Mouse (Mus musculus) limb, embryonic 12.5 days (tissue): ENCODE data around the gene Mrpl16. TPM values are rescaled to one million over a fixed set of nuclear protein-coding genes. Genes with fewer than 3 reads are reported as not detected.

Experiments used
- ATAC-seq: fragments of 200-750 bp; cut with Nextera tagmentation; 2 replicates; pipeline ENCODE4 v1.8.0; 2017; ENCODE audit warnings: low read depth, moderate TSS enrichment; ENCODE audit not compliant: insufficient number of reproducible peaks, insufficient read depth, low FRiP score, low TSS enrichment
- H3K27ac ChIP-seq: fragments of 300-500 bp; sonication (generic); 2 replicates; pipeline ENCODE4 v1.5.1; 2016; ENCODE audit warnings: mild to moderate bottlenecking, moderate library complexity
- H3K27me3 ChIP-seq: fragments of 300-500 bp; sonication (generic); 2 replicates; pipeline ENCODE4 v1.6.1; 2016; ENCODE audit warnings: mild to moderate bottlenecking, moderate library complexity
- H3K36me3 ChIP-seq: fragments of 300-500 bp; sonication (generic); 2 replicates; pipeline ENCODE4 v1.6.1; 2016; ENCODE audit warnings: mild to moderate bottlenecking, moderate library complexity
- H3K4me1 ChIP-seq: fragments of 300-500 bp; sonication (generic); replicated peaks from 2 replicates; pipeline ENCODE4 v1.6.1; 2016
- H3K4me2 ChIP-seq: fragments of 300-500 bp; sonication (generic); 2 replicates; pipeline ENCODE4 v1.6.1; 2016; ENCODE audit warnings: mild to moderate bottlenecking, moderate library complexity
- H3K4me3 ChIP-seq: fragments of 300-500 bp; sonication (generic); replicated peaks from 2 replicates; pipeline ENCODE4 v1.5.1; 2016; ENCODE audit warnings: mild to moderate bottlenecking
- H3K9ac ChIP-seq: fragments of 300-500 bp; sonication (generic); replicated peaks from 2 replicates; pipeline ENCODE4 v1.6.1; 2016; ENCODE audit warnings: mild to moderate bottlenecking, moderate library complexity
- H3K9me3 ChIP-seq: fragments of 300-500 bp; sonication (generic); 2 replicates; pipeline ENCODE4 v1.6.1; 2016; ENCODE audit warnings: mild to moderate bottlenecking, moderate library complexity
- WGBS: fragments of 180-500 bp; shearing (Covaris S2); methylation state at CpG from one replicate; pipeline ENCODE4 v1.1.7; 2016; 5-methylcytosine and 5-hydroxymethylcytosine counted together
- polyA plus RNA-seq: library from polyadenylated mRNA; unstranded; fragments of >200 nt; fragmentation: Nextera tagmentation; extraction: Ambion mirVana; gene quantifications from 2 replicates; pipeline ENCODE4 v1.2.1, GENCODE M21; 2016

The Mrpl16 gene
- polyA plus RNA-seq, 1 experiment from 2014 or later: 45.5 TPM

DNA sequence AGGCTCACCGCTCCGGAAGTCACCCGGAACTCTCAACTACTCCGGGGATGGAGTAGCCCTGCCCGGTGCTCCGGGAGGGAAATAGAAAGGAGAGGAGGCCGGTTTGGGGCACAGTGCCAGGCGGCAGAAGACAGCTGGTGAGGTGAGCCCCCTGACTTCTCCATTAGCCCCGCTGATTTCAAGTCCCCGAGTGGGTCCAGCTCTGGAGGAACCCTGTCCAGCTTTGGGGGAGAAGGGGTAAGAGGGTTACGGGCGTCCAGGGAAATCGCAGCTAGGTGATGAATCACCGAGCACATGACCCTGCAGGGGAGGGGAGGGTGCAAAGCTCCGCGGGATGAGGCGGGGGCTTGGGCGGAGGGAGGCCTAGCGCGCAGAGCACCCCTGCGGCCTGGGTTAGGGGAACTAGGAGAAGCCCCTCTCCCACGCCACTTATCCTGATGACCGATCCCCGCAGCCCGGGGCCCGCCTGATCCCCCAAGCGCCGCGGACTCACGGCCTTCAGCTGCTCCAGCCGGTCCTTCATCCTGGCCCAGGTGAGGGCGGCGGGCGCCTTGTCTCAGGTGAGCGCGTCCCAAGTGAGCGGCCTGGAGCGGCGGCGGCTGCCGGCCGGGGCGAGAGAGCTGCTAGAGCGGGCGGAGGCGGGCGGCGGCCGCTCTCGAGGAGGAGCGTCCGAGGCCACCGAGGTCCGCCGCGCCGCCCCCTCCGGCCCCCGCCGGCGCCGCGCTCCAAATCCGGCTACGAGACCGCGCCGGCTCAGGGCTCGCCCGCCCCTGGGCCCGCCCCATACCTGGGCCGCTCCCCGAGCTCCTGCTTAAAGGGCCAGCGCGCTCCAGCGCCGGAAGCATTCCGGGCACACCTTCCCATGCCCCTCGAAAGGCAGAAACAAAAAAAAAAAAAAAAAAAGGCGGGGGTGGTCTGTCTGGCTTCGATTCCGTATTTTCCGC lies 48.3 kb downstream of the Mrpl16 start:
- H3K9me3 ChIP-seq: no peaks in the 10 kb centered on the region
- WGBS: under 1% methylated on average over 83 of the region's 83 CpGs
- peak overlapping the region; percentile 96 for H3K4me2 ChIP-seq
- no peak overlapping the region for H3K27ac ChIP-seq
- H3K9ac ChIP-seq: peak overlapping the region; percentile 71
- peaks cover 12% of the 10 kb centered on the region for H3K4me1 ChIP-seq
- peak overlapping the region; percentile 67 for H3K4me3 ChIP-seq
- ATAC-seq: peak; percentile 78
- H3K36me3 ChIP-seq: no peaks in the 10 kb centered on the region
- H3K27me3 ChIP-seq: peaks cover 62% of the 10 kb centered on the region

- ATAC-seq: no peak
- Histone ChIP-seq H3K4me1 (peaks cover 12% of the 10 kb centered on the region), H3K36me3 (no peaks in the 10 kb centered on the region), H3K27me3 (peaks cover 55% of the 10 kb centered on the region), H3K9ac (peak within 1 kb of the TSS; percentile 71), H3K4me2 (peak within 1 kb of the TSS; percentile 96), H3K9me3 (no peaks in the 10 kb centered on the region), H3K4me3 (peak within 1 kb of the TSS; percentile 67), H3K27ac (no peak within 1 kb of the TSS)
- WGBS: under 1% methylated on average over 20 of the region's 20 CpGs
Measured at GRCm38 (mm10) chr19:11819143-11819700, 49.0 kb downstream of the Mrpl16 start, which contains the start of gene Stx3. TSS of gene Stx3 (minus strand) at chr19:11819403.

DNA sequence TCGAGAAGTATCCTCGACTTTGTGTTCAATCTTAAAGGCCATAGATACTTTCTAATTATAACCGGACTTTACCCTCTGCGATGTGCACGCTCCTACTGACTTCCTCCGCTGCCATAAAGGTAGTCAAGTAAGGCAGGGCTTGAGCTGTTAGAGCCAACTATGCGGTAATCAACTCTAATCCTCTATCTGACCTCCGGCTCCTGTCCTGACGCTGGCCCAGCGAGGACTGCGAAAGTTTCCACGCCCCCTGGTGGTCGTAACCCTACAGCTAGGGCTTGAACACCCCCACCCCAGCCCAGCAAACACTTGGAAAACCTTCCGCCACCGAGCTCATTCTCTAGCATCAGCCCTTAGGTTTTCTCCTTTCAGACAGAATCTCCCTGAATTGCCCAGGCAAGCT lies 49.6 kb downstream of the Mrpl16 start:
- Histone ChIP-seq H3K9me3 (no peaks in the 10 kb centered on the region), H3K4me2 (peak overlapping the region; percentile 96), H3K27ac (no peak overlapping the region), H3K27me3 (peaks cover 53% of the 10 kb centered on the region), H3K9ac (no peak overlapping the region), H3K4me1 (peaks cover 12% of the 10 kb centered on the region), H3K36me3 (no peaks in the 10 kb centered on the region), H3K4me3 (peak overlapping the region; percentile 67)
- WGBS: under 1% methylated on average over 15 of the region's 15 CpGs
- ATAC-seq: peak; percentile 70; the same call in 1 of the 2 replicates

GRCm38 (mm10) chr19:11820211-11820610 lies 50.0 kb downstream of the Mrpl16 start:
- Histone ChIP-seq H3K36me3 (no peaks in the 10 kb centered on the region), H3K4me2 (peak overlapping the region; percentile 96), H3K4me3 (peak overlapping the region; percentile 67; the same call in 1 of the 2 replicates), H3K4me1 (peaks cover 12% of the 10 kb centered on the region), H3K27me3 (peaks cover 49% of the 10 kb centered on the region), H3K9ac (no peak overlapping the region), H3K9me3 (no peaks in the 10 kb centered on the region), H3K27ac (no peak overlapping the region)
- no peak for ATAC-seq
- 32% methylated on average over 6 of the region's 6 CpGs for WGBS

- H3K4me3 ChIP-seq: no peak overlapping the region
- H3K9ac ChIP-seq: no peak overlapping the region
- H3K27ac ChIP-seq: no peak overlapping the region
- no peak for ATAC-seq
- no peaks in the 10 kb centered on the region for H3K36me3 ChIP-seq
- no peaks in the 10 kb centered on the region for H3K9me3 ChIP-seq
- WGBS: 24% methylated on average over 4 of the region's 4 CpGs
- no peak overlapping the region for H3K4me2 ChIP-seq
- H3K4me1 ChIP-seq: peaks cover 7% of the 10 kb centered on the region; the same call in 1 of the 2 replicates
- peaks cover 18% of the 10 kb centered on the region for H3K27me3 ChIP-seq
Measured at GRCm38 (mm10) chr19:11823346-11824065, 53.3 kb downstream of the Mrpl16 start.

Other genes with a start within 250 kb of the Mrpl16 start
- 0.63 and 0.73 TPM in 2 replicates for gene Ms4a4d, start 233.6 kb upstream of the Mrpl16 start, polyA plus RNA-seq
- gene Ms4a6d, start 165.5 kb upstream of the Mrpl16 start, polyA plus RNA-seq: 2.0 and 2.3 TPM in 2 replicates
- gene Ms4a2, start 146.7 kb upstream of the Mrpl16 start, polyA plus RNA-seq: 0.61 TPM in 1 of 2 replicates, not detected in the other
- gene Ms4a3, start 129.5 kb upstream of the Mrpl16 start, polyA plus RNA-seq: not detected in 2 replicates
- gene Oosp2, start 109.8 kb upstream of the Mrpl16 start, polyA plus RNA-seq: not detected in 2 replicates
- 0.63 TPM in 1 of 2 replicates, not detected in the other for gene Oosp1, start 79.2 kb upstream of the Mrpl16 start, polyA plus RNA-seq
- gene Oosp3, start 73.3 kb upstream of the Mrpl16 start, polyA plus RNA-seq: not detected in 2 replicates
- not detected in 2 replicates for gene Gif, start 22.8 kb upstream of the Mrpl16 start, polyA plus RNA-seq
- 5.1 and 5.8 TPM in 2 replicates for gene Stx3, start 49.0 kb downstream of the Mrpl16 start, polyA plus RNA-seq
- gene Olfr1417, start 68.8 kb downstream of the Mrpl16 start, polyA plus RNA-seq: not detected in 2 replicates
- not detected in 2 replicates for gene Olfr1418, start 90.7 kb downstream of the Mrpl16 start, polyA plus RNA-seq
- not detected in 2 replicates for gene Olfr1419, start 104.7 kb downstream of the Mrpl16 start, polyA plus RNA-seq
- gene Olfr1420, start 116.2 kb downstream of the Mrpl16 start, polyA plus RNA-seq: 0.15 TPM in 1 of 2 replicates, not detected in the other
- gene Patl1, start 142.0 kb downstream of the Mrpl16 start, polyA plus RNA-seq: 17.8 and 20.2 TPM in 2 replicates
- 4.9 and 5.1 TPM in 2 replicates for gene Osbp, start 195.6 kb downstream of the Mrpl16 start, polyA plus RNA-seq